Mouse (Mus musculus) kidney, embryonic 14.5 days (tissue): Measurements from ENCODE around the gene D430042O09Rik. TPM values are rescaled to one million over a fixed set of nuclear protein-coding genes. Genes with fewer than 3 reads are reported as not detected.
A peak's percentile ranks its signal among the peaks of the same experiment; 100 is the strongest.

Experiments
- ATAC-seq: fragments of 200-750 bp; cut with Nextera tagmentation; 2 replicates; pipeline ENCODE4 v1.8.0; 2017; ENCODE audit warnings: moderate number of reproducible peaks, mild to moderate bottlenecking, moderate TSS enrichment, moderate library complexity; ENCODE audit not compliant: low FRiP score, low TSS enrichment
- H3K27ac ChIP-seq: fragments of 300-500 bp; sonication (generic); 2 replicates; pipeline ENCODE4 v1.5.1; 2014; ENCODE audit warnings: low read depth, mild to moderate bottlenecking, low read length, moderate library complexity, mixed read lengths
- H3K27me3 ChIP-seq: fragments of 300-500 bp; sonication (generic); 2 replicates; pipeline ENCODE4 v1.6.1; 2014; ENCODE audit warnings: mild to moderate bottlenecking, low read length; ENCODE audit not compliant: control insufficient read depth, insufficient read depth
- H3K36me3 ChIP-seq: fragments of 300-500 bp; sonication (generic); 2 replicates; pipeline ENCODE4 v1.6.1; 2014; ENCODE audit warnings: low read length, mixed read lengths; ENCODE audit not compliant: control insufficient read depth, insufficient read depth
- H3K4me1 ChIP-seq: fragments of 300-500 bp; sonication (generic); 2 replicates; pipeline ENCODE4 v1.6.1; 2014; ENCODE audit warnings: low read length, mixed read lengths; ENCODE audit not compliant: control insufficient read depth, insufficient read depth
- H3K4me2 ChIP-seq: fragments of 300-500 bp; sonication (generic); replicated peaks from 2 replicates; pipeline ENCODE4 v1.6.1; 2014; ENCODE audit warnings: low read depth, mild to moderate bottlenecking, low read length
- H3K4me3 ChIP-seq: fragments of 300-500 bp; sonication (generic); 2 replicates; pipeline ENCODE4 v1.5.1; 2014; ENCODE audit warnings: mild to moderate bottlenecking, low read length
- H3K9ac ChIP-seq: fragments of 300-500 bp; sonication (generic); 2 replicates; pipeline ENCODE4 v1.6.1; 2014; ENCODE audit warnings: low read depth, mild to moderate bottlenecking, low read length, moderate library complexity
- H3K9me3 ChIP-seq: fragments of 300-500 bp; sonication (generic); 2 replicates; pipeline ENCODE4 v1.6.1; 2016; ENCODE audit warnings: low read length; ENCODE audit not compliant: control insufficient read depth
- WGBS: fragments of 180-500 bp; shearing (Covaris S2); extraction: QIAGEN DNeasy Blood & Tissue Kit; methylation state at CpG from one replicate; pipeline ENCODE4 v1.1.7; 2014; 5-methylcytosine and 5-hydroxymethylcytosine counted together
- polyA plus RNA-seq: library from polyadenylated mRNA; unstranded; fragments of >200 nt; fragmentation: Nextera tagmentation; extraction: Ambion mirVana; gene quantifications from 2 replicates; pipeline ENCODE4 v1.2.1, GENCODE M21; 2014

Gene D430042O09Rik
- polyA plus RNA-seq, 1 experiment from 2014 or later, result 11.5 TPM

- H3K9ac ChIP-seq, result no peak overlapping the region
- H3K27me3 ChIP-seq, result no peaks in the 10 kb centered on the region
- H3K27ac ChIP-seq, result no peak overlapping the region
- no peak overlapping the region for H3K4me3 ChIP-seq
- 55% methylated on average over 7 of the region's 7 CpGs for WGBS
- ATAC-seq, result no peak
- H3K4me1 ChIP-seq, result no peaks in the 10 kb centered on the region
- H3K36me3 ChIP-seq, result no peaks in the 10 kb centered on the region; the same call in 1 of the 2 replicates
- no peaks in the 10 kb centered on the region for H3K9me3 ChIP-seq
- H3K4me2 ChIP-seq, result no peak overlapping the region
Measured at GRCm38 (mm10) chr7:125762883-125763830, 55.5 kb downstream of the D430042O09Rik start.

- no peaks in the 10 kb centered on the region; the same call in 1 of the 2 replicates for H3K36me3 ChIP-seq
- no peaks in the 10 kb centered on the region for H3K27me3 ChIP-seq
- 85% methylated on average over 3 of the region's 3 CpGs for WGBS
Measured at GRCm38 (mm10) chr7:125764373-125764772, 56.7 kb downstream of the D430042O09Rik start.

GRCm38 (mm10) chr7:125766976-125767831, 59.5 kb downstream of the D430042O09Rik start:
- no peak overlapping the region for H3K4me3 ChIP-seq
- no peaks in the 10 kb centered on the region for H3K4me1 ChIP-seq
- H3K27ac ChIP-seq, result no peak overlapping the region
- ATAC-seq, result peak; percentile 77; the same call in 1 of the 2 replicates
- no peak overlapping the region for H3K9ac ChIP-seq
- H3K36me3 ChIP-seq, result no peaks in the 10 kb centered on the region; the same call in 1 of the 2 replicates
- no peaks in the 10 kb centered on the region for H3K27me3 ChIP-seq
- no peaks in the 10 kb centered on the region for H3K9me3 ChIP-seq
- H3K4me2 ChIP-seq, result no peak overlapping the region
- WGBS, result 61% methylated on average over 9 of the region's 9 CpGs

More at GRCm38 (mm10) chr7:125764373-125764772, 56.7 kb downstream of the D430042O09Rik start:
- no peak overlapping the region for H3K27ac ChIP-seq
- no peaks in the 10 kb centered on the region for H3K9me3 ChIP-seq
- H3K4me3 ChIP-seq, result no peak overlapping the region
- no peak for ATAC-seq
- no peak overlapping the region for H3K9ac ChIP-seq
- H3K4me1 ChIP-seq, result no peaks in the 10 kb centered on the region
- H3K4me2 ChIP-seq, result no peak overlapping the region

- Histone ChIP-seq H3K9ac (no peak overlapping the region), H3K4me3 (no peak overlapping the region), H3K27me3 (no peaks in the 10 kb centered on the region), H3K9me3 (no peaks in the 10 kb centered on the region), H3K4me2 (no peak overlapping the region), H3K36me3 (peaks cover 4% of the 10 kb centered on the region; the same call in 1 of the 2 replicates), H3K4me1 (no peaks in the 10 kb centered on the region), H3K27ac (no peak overlapping the region)
- no peak for ATAC-seq
- 76% methylated on average over 13 of the region's 13 CpGs for WGBS
Measured at GRCm38 (mm10) chr7:125772961-125773571, 65.4 kb downstream of the D430042O09Rik start.

- Histone ChIP-seq H3K4me1 (no peaks in the 10 kb centered on the region), H3K4me3 (no peak overlapping the region), H3K27me3 (no peaks in the 10 kb centered on the region), H3K27ac (no peak overlapping the region), H3K9ac (no peak overlapping the region), H3K36me3 (no peaks in the 10 kb centered on the region), H3K9me3 (no peaks in the 10 kb centered on the region), H3K4me2 (no peak overlapping the region)
- WGBS, result 85% methylated on average over 1 of the region's 1 CpGs
- ATAC-seq, result no peak
Measured at GRCm38 (mm10) chr7:125783206-125783605, 75.5 kb downstream of the D430042O09Rik start.

GRCm38 (mm10) chr7:125786105-125786504, 78.4 kb downstream of the D430042O09Rik start:
- Histone ChIP-seq H3K9me3 (no peaks in the 10 kb centered on the region), H3K9ac (no peak overlapping the region), H3K4me2 (no peak overlapping the region), H3K27ac (no peak overlapping the region), H3K4me3 (no peak overlapping the region), H3K4me1 (no peaks in the 10 kb centered on the region), H3K27me3 (no peaks in the 10 kb centered on the region), H3K36me3 (no peaks in the 10 kb centered on the region)
- no peak for ATAC-seq
- WGBS, result 72% methylated on average over 5 of the region's 5 CpGs

- H3K4me3 ChIP-seq, result no peak overlapping the region
- WGBS, result 67% methylated on average over 7 of the region's 7 CpGs
- no peak overlapping the region for H3K9ac ChIP-seq
- no peaks in the 10 kb centered on the region for H3K4me1 ChIP-seq
- H3K4me2 ChIP-seq, result no peak overlapping the region
- H3K27ac ChIP-seq, result no peak overlapping the region
- H3K36me3 ChIP-seq, result no peaks in the 10 kb centered on the region
- H3K9me3 ChIP-seq, result no peaks in the 10 kb centered on the region
- H3K27me3 ChIP-seq, result no peaks in the 10 kb centered on the region
- ATAC-seq, result no peak
Measured at GRCm38 (mm10) chr7:125787046-125787445, 79.4 kb downstream of the D430042O09Rik start.

- Histone ChIP-seq H3K36me3 (no peaks in the 10 kb centered on the region), H3K4me1 (no peaks in the 10 kb centered on the region), H3K4me2 (no peak overlapping the region), H3K27me3 (no peaks in the 10 kb centered on the region), H3K9me3 (no peaks in the 10 kb centered on the region), H3K27ac (no peak overlapping the region), H3K9ac (no peak overlapping the region), H3K4me3 (no peak overlapping the region)
- ATAC-seq, result no peak
- WGBS, result 77% methylated on average over 8 of the region's 8 CpGs
Measured at GRCm38 (mm10) chr7:125790039-125790438, 82.4 kb downstream of the D430042O09Rik start.
